Mouse (Mus musculus) thymus, adult 2 months (tissue): ENCODE measurements around the gene Adcy10. TPM values are rescaled to one million over a fixed set of nuclear protein-coding genes. Genes with fewer than 3 reads are reported as not detected.
A peak's percentile ranks its signal among the peaks of the same experiment; 100 is the strongest.

Experiments used
- DNase-seq: peaks from one replicate; pipeline ENCODE4 v3.0.0; 2021
- H3K27ac ChIP-seq: fragments of 200-500 bp; 2 replicates; pipeline ENCODE4 v1.5.1; 2012; ENCODE audit warnings: low read length, control low read depth; ENCODE audit not compliant: control insufficient read depth, insufficient read depth
- H3K27me3 ChIP-seq: fragments of 200-500 bp; 2 replicates; pipeline ENCODE4 v1.6.1; 2012; ENCODE audit warnings: mild to moderate bottlenecking, low read length, moderate library complexity, mixed read lengths; ENCODE audit not compliant: control insufficient read depth, insufficient read depth
- H3K36me3 ChIP-seq: fragments of 200-500 bp; 2 replicates; pipeline ENCODE4 v1.6.1; 2012; ENCODE audit warnings: mild to moderate bottlenecking, low read length, moderate library complexity; ENCODE audit not compliant: control insufficient read depth, insufficient read depth
- H3K4me1 ChIP-seq: fragments of 200-500 bp; replicated peaks from 2 replicates; pipeline ENCODE4 v1.6.1; 2012; ENCODE audit warnings: low read length; ENCODE audit not compliant: control insufficient read depth, insufficient read depth
- H3K4me3 ChIP-seq: fragments of 200-500 bp; 2 replicates; pipeline ENCODE4 v1.5.1; 2012; ENCODE audit warnings: mild to moderate bottlenecking, low read length, control low read depth, moderate library complexity; ENCODE audit not compliant: control insufficient read depth, insufficient read depth
- CTCF ChIP-seq: fragments of 200-500 bp; IDR thresholded peaks from 2 replicates; pipeline ENCODE4 v1.5.1; 2012; ENCODE audit warnings: mild to moderate bottlenecking, control low read depth, low read length, moderate library complexity, borderline replicate concordance; ENCODE audit not compliant: control insufficient read depth, poor library complexity, insufficient read depth; ENCODE audit errors: extremely low read depth
- POLR2A ChIP-seq: fragments of 200-500 bp; IDR thresholded peaks from 2 replicates; pipeline ENCODE4 v1.6.1; 2012; ENCODE audit warnings: mild to moderate bottlenecking, low read length, control low read depth, moderate library complexity; ENCODE audit not compliant: control insufficient read depth, poor library complexity, insufficient read depth; ENCODE audit errors: extremely low read depth
- whole genome bisulfite sequencing: fragments of 180-500 bp; shearing (Covaris S2); methylation state at CpG from one replicate; pipeline ENCODE4 v1.1.7; 2018; 5-methylcytosine and 5-hydroxymethylcytosine counted together
- polyA plus RNA-seq: library from polyadenylated mRNA; depleted of rRNA; stranded (reverse); fragments of >200 nt; gene quantifications from 2 replicates; pipeline ENCODE4 v1.2.3, GENCODE M21; 2012

Gene Adcy10
- polyA plus RNA-seq, 1 experiment = 0.18 TPM

DNA sequence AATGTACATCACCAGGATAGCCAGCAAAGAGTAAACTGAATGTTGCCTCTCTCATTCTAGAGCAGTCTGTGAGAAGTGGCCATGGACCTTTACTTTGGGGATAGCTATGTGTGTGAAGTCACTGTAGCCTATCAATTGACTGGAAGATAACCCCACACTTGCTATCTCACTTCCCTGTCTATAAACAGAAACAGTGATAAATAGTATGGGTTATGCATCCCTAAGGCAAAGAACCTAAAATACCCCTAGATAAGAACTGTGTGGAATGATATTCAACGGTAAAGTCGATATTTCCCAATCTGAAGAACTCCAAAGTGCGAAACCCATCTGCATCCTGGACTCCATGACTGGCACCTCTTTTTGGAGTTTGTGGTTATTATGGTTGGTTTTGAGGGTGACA is 96.3 kb downstream of the Adcy10 start:
- Histone ChIP-seq H3K27ac (no peak overlapping the region), H3K27me3 (no peaks in the 10 kb centered on the region), H3K36me3 (no peaks in the 10 kb centered on the region), H3K4me1 (no peaks in the 10 kb centered on the region), H3K4me3 (no peak overlapping the region)
- 98% methylated on average over 3 of the region's 3 CpGs for WGBS
- no peak for TF ChIP-seq POLR2A
- no peak for TF ChIP-seq CTCF
- DNase-seq = no peak

DNA sequence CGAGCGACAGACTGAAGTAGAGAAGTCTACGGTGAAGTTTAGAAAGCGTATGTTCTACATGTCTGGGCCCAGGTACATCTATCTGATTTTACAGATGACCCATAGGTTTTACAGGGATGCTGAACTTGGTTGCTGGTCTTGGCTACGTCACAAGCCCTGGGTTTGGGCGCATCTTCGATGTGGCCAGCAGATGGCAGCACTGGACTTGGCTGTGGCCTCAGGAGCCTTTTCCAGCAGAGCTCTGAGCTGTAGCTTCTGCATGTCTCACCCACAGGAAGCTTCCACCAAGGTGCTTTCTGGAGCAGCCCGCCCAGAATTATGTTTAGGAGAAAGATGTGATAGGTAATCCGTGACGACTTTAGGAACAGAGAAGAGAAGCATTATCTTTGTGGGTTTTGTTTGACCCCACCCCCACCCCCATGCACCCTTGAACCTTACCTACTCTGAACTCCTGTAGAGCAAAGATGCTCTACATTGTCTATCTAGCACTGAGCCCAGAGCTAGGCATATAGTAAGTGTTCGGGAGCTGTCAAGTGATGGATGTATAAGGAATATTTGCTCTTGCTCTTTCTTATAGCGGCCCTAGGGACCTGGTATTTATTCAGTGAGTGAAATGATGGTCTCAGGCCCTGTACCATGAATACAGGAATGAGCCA is 98.7 kb downstream of the Adcy10 start:
- DNase-seq = peak; percentile 86
- Histone ChIP-seq H3K27me3 (no peaks in the 10 kb centered on the region), H3K27ac (no peak overlapping the region), H3K36me3 (no peaks in the 10 kb centered on the region), H3K4me3 (no peak overlapping the region), H3K4me1 (no peaks in the 10 kb centered on the region)
- WGBS = 26% methylated on average over 12 of the region's 12 CpGs
- TF ChIP-seq CTCF = peak; percentile 93
- no peak for TF ChIP-seq POLR2A

DNA sequence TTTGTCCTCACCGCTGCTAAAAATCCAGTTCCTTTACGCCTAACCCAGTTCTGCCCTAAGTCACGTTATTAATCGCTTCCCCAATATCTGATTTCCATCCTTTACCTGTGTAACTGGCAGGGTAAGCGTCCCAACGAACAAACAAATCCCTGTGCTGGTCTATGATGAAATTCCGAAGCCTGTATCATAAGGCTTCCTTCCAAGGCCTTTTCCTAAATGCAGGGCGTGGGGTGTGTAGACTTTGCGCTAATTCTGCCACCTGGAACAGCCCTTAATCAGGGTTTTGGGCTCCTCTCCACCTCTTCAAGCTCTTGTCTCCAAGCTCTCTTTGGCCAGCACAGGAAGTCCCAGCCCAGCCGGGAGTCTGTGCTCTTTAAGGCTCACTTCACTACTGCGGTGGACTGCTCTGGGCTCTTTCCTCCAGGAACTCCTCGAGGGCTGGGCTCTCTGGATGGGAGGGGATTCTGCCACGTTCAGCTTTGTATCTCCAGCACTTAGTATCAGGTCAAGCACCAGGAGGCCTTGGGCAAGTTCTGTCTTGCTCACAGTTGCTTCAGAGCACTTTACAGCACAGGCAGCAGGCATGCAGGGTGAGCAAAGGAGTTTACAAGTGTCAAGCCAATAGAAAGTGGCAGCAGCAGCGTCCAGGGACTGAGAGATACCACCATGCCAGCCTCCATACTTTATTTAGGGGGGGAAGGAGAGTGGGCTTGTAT is 100.6 kb downstream of the Adcy10 start:
- DNase-seq = no peak
- no peaks in the 10 kb centered on the region for H3K4me1 ChIP-seq
- no peaks in the 10 kb centered on the region for H3K36me3 ChIP-seq
- H3K27ac ChIP-seq = no peak overlapping the region
- TF ChIP-seq POLR2A (no peak), CTCF (no peak)
- no peak overlapping the region for H3K4me3 ChIP-seq
- 88% methylated on average over 14 of the region's 14 CpGs for WGBS
- no peaks in the 10 kb centered on the region for H3K27me3 ChIP-seq

DNA sequence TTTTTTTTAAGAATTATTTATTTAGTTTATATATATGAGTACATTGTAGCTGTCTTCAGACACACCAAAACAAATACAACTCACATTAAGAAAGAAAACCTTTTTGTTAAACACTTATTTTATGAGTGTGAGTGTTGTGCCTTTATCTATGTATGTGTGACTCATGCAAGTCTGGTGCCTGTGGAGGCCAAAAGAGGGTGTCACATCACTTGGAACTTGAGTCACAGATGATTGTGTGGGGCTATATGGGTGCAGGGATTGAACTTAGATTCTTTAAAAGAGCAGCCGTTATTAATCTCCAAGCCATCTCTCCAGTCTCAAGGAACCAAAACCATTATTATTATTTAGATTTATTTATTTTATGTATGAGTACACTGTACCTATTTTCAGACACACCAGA is 101.4 kb downstream of the Adcy10 start:
- no peaks in the 10 kb centered on the region for H3K36me3 ChIP-seq
- 89% methylated on average over 1 of the region's 1 CpGs for WGBS
- DNase-seq = no peak
- H3K27ac ChIP-seq = no peak overlapping the region
- no peaks in the 10 kb centered on the region; the same call in 1 of the 2 replicates for H3K4me1 ChIP-seq
- TF ChIP-seq CTCF (no peak), POLR2A (no peak)
- no peaks in the 10 kb centered on the region for H3K27me3 ChIP-seq
- H3K4me3 ChIP-seq = no peak overlapping the region

DNA sequence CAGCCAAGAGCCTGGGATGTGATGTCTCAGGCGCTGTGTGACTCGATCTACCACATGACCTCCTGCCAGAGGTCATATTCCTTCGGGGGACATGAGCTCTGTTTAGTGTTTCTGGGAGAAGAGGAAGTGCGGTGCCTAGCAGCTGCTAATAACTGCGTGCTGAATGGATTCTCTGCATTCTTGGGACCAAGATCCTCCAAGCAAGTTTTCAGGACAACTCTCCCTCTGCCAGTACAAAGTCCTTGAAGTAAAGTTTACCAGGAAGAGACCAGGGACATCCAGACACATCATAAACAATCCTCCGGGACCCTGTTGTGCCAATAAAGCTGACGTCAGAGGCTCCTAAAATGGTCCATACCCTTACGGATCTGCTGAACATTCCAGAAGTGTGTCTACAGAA is 102.9 kb downstream of the Adcy10 start:
- Histone ChIP-seq H3K4me1 (no peaks in the 10 kb centered on the region; the same call in 1 of the 2 replicates), H3K27ac (no peak overlapping the region)
- DNase-seq = no peak

DNA sequence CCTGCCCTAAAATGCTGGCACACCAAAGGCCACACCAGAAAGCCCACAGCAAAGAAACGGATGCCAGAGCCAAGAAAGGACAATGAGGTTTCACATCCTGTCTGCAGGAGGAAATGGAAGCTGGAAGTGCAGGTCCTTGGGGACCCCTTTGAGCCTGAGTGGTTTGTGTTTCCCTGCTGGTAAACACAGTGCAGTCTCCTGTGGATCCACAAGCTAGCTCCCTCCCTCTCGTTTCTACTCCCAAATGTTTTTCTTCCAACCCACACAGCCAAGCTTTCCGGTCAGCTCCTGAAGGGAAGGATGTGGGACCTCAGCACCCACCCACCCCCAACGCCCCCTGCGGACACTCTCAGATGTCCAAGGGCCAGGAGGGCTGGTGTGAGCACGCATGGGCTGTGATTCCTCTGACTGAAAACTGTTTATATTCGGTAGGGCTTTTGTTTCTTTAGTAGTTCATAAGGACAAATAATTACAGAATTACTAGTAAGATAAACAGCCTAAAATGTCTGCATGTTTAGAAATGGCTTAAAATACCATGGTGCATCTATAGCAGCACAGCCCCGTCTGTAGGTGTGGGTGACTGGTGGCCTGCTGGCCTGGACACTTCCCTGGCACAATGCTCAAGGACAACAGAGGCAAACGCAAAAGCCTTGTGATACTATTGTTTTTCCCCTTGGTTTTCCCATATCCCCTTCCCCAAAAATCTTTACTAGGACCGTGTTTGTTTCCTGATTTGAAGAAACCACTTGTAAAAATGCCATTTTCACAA is 104.5 kb downstream of the Adcy10 start:
- Histone ChIP-seq H3K4me3 (no peak overlapping the region), H3K4me1 (no peaks in the 10 kb centered on the region; the same call in 1 of the 2 replicates), H3K27ac (no peak overlapping the region), H3K27me3 (no peaks in the 10 kb centered on the region), H3K36me3 (no peaks in the 10 kb centered on the region)
- 80% methylated on average over 10 of the region's 10 CpGs for WGBS
- TF ChIP-seq POLR2A (no peak), CTCF (no peak)
- no peak for DNase-seq

More for the DNA sequence above, 102.9 kb downstream of the Adcy10 start:
- no peak overlapping the region for H3K4me3 ChIP-seq
- 85% methylated on average over 8 of the region's 8 CpGs for WGBS
- H3K36me3 ChIP-seq = no peaks in the 10 kb centered on the region
- H3K27me3 ChIP-seq = no peaks in the 10 kb centered on the region
- TF ChIP-seq POLR2A = no peak
- TF ChIP-seq CTCF = no peak
